Mouse (Mus musculus): ENCODE data around the gene Xrcc5. TPM values are rescaled to one million over a fixed set of nuclear protein-coding genes. Genes with fewer than 3 reads are reported as not detected.

Xrcc5 gene
- total RNA-seq (2015; ENCODE audit: low replicate concordance) (2.1 and 7.9 TPM in 2 replicates), total RNA-seq (2017; ENCODE audit: low replicate concordance) (3.1 and 5.9 TPM in 2 replicates)

DNA sequence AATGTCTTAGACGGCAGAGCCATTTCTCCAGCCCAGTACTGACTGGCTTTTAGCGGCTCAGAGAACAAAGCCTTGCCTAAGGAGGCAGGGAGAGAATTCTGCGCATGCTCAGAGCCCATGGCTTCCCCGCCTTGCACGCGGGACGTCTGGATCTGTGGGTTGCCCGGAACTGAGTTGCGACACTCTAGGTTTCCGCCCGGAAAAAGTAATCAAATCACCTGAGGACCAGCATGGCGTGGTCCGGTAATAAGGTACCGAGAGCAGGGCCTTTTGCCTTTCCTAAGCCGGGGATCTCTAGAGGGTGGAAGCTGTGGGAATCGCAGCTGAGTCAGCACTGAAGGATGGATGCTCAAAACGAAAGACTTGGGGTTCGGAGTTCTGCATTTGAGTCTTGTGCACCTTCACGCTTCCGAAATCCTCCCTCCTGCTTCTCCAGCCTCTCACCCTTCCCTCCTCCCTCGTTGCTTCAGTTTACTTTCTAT, at the start of gene Xrcc5:
Gene Xrcc5, plus strand, starts transcription at position 105 of the 482 bp plus-strand sequence.
- peak; percentile 94 for ATAC-seq (replicated peaks; ENCODE audit: low FRiP score, poor library complexity, severe bottlenecking)

DNA sequence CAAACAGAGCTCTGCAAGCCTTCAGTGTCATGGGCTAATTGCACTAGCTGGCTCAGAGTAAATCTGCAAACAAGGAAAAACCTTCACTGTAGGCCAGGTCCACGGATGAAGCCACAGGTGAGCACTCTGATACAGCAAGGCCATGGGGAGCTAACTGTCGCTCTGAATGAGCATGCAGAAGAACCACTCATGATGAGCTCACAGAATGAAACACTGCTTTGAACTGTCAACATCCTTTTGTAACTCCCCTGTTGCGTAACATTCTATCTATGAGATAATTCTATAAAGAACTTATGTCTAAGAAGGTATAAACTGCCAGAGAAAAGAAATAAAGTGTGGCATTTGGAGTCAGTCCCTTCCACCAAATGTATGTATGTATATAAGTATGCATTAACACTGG, 44.1 kb upstream of the Xrcc5 start:
- no peak for ATAC-seq (replicated peaks; ENCODE audit: low FRiP score, poor library complexity, severe bottlenecking)

DNA sequence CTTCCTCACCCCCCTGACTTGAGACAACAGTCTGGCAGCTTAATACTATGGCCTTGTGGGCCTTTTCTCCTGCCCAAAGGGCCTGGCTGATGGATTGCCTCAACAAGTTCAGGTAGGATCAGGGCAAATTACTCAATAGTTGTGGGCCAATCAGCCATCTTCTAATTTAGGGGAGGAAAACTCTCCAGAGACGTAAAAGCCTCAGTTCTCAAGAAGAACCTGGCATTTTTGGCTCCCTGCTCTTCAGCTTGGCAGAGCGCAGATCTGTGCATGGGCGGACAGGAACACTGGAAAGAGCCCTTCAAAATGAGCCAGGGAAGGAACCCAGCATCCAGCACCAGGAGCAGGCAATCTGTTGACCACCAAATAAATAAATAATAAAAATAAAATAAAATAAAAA, 29.1 kb upstream of the Xrcc5 start:
- ATAC-seq (replicated peaks; ENCODE audit: low FRiP score, poor library complexity, severe bottlenecking): no peak

DNA sequence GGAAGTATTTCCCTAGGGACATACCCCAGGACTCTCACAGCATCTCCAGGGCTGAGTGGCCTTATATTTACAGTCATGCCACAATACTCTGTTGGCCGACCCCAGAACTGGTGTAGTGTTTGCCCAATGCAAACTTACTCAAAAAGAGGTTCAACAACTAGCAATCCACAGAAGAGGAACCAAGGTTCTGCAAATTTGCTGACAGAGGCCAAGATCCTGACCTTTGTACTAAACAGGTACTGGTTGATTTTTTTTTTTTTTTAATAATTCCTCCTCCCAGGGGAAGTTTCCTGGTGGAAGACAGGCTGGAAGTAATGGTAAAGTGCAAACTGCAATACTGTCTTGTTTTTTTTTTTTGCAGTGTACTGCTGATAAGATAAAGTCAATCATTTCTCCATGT, 24.6 kb upstream of the Xrcc5 start:
- no peak for ATAC-seq (replicated peaks; ENCODE audit: low FRiP score, poor library complexity, severe bottlenecking)

DNA sequence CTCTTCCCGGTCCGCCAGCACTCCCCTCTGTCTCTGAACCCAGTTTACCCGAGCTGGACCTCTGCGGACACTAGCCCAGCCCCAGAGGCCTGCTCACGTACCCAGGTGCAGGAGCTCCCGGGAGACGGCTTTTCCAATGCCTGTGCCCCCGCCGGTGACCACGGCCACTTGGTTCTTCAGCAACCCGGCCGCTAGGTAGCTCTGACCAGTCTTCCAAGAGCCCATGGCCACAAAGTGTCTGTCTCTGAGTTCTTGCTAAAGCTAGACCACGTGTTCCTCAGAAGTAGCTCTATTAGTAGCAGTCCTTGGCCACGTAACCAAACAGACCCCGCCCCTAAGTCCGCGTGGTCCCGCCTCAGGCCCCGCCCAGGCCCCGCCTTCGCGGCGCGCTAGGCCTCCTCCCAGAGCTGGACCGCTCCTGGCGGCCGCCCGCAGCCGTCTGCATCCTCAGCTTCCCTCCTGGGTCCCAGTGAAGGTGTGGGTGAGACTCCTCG, 23.2 kb upstream of the Xrcc5 start, which contains the start of the genes Pecr and Tmem169:
Gene Pecr, minus strand, starts transcription at position 323 of the 494 bp plus-strand sequence.
Gene Tmem169, plus strand, starts transcription at position 378 of the 494 bp plus-strand sequence.
- peak; percentile 100 for ATAC-seq (replicated peaks; ENCODE audit: low FRiP score, poor library complexity, severe bottlenecking)

DNA sequence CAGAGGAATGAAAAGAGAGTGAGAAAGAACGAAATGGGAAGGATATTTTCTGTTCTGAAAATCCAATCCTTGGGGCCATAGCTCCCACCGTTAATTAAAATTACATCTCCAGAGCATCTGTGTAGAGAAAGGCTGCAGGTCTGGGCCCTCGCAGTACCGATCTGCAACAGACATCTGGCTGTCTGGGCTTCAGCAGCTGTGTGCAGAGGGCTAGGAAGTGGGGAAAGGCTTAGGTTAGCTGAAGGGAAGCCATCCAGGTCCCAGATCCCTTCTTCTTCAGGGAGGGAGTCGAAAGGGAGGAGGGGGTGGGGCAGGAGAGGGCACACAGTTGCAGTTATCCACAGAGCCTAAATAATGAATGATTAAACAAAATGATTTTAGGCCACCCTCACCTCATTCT, 22.7 kb upstream of the Xrcc5 start:
- ATAC-seq (replicated peaks; ENCODE audit: low FRiP score, poor library complexity, severe bottlenecking): no peak

DNA sequence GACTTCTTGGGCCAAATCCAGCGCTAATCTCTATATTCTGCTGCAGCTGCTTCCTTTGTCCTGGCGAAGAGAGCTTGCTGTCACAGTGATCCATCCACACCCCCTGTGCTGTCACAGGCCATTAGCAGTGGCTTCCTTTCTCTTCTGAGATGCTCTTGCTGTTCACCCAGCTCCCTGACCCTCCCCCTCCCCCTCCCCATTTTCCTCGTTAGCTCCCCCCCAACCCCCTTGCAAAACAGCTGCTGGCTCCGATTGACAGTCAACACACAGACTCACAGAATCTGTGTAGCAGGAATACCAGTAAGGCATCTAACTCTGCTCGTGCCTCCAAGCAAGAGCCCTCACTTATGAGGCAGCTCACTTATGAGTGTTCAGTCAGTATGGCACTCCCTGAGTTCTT, 20.3 kb upstream of the Xrcc5 start:
- ATAC-seq (replicated peaks; ENCODE audit: low FRiP score, poor library complexity, severe bottlenecking): no peak

DNA sequence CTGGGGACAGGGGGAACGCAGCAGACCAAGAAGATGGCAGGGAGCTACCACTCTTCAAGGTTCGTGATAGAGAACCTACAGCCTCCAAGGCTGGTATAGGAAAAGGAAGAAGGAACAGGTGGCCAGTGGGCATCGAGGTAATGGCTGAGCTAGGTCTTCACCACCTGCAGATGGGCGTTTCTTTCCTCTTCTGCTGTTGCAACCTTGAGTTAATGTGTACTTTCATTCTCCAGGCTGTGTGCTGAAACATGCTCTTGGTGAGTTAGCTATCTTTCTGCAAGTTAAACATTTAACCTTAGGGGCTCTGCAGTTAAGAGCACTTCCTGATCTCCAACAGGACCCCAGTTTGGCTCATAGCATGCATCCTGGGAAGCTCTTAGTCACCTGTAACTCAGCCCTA, 19.3 kb upstream of the Xrcc5 start:
- no peak for ATAC-seq (replicated peaks; ENCODE audit: low FRiP score, poor library complexity, severe bottlenecking)

DNA sequence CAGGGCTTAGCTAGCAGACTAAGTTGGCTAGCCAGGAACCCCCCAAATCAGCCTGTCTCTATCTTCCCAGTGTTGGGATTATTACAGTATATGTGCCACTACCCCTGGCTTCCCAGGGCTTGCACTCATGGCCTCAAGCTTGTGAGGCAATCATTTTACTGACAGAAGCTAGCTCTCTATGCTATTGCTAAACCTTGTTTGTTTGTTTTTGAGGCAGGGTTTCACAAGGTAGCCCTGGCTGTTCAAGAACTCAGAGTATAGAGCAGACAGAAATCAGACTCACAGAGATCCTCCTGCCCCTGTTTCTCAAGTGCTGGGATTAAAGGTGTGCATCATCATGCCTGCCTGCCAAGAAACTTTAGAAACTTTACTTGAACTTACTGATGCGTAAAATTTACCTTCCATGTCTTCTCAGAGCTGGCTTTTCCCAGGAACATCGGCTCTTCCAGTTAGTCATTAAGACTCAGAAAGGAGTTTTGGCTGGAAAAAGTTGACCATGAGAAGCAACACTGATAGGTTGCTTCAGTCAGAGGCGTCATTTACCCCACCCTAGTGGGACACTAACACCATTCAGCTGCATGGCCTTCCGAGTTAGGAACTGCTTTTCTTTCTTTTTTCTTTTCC, 18.6 kb upstream of the Xrcc5 start:
- no peak for ATAC-seq (replicated peaks; ENCODE audit: low FRiP score, poor library complexity, severe bottlenecking)

DNA sequence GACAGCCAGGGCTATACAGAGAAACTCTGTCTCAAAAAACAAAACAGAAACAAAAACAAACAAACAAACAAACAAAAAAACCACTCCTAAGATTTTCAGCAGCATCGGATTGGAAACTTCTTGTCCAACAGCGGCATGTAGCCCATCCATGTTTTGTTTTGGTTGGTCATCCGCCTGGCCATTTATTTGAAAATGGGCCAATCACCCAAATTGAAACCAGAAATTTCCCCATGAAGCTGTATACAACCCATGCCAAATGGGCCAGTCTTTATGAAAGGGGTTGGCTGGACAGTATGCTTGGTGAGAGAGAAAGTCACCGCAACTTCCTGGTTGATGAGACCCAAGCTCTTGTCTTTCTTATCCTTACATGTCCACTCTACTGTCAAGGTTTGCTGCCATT, 16.3 kb upstream of the Xrcc5 start:
- ATAC-seq (replicated peaks; ENCODE audit: low FRiP score, poor library complexity, severe bottlenecking): no peak

DNA sequence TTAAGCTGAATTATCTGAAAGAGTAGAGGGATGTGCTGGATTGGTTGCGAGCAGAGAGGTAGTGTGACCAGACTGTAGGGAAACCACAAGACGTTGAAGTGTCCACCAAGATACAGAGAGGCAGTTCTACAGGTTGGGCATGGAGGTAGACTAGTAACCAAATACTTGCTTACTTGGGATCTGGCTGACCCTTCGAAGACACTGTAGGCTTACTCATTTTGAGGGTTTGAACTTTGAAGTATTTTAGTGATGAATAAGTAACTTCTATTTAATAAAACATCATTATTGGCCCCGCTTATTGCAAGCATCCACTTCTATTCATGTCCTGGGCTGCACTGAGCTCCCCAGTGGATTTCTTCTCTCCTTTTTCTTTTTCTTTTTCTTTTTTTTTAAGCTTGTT, 15.8 kb upstream of the Xrcc5 start:
- no peak for ATAC-seq (replicated peaks; ENCODE audit: low FRiP score, poor library complexity, severe bottlenecking)

DNA sequence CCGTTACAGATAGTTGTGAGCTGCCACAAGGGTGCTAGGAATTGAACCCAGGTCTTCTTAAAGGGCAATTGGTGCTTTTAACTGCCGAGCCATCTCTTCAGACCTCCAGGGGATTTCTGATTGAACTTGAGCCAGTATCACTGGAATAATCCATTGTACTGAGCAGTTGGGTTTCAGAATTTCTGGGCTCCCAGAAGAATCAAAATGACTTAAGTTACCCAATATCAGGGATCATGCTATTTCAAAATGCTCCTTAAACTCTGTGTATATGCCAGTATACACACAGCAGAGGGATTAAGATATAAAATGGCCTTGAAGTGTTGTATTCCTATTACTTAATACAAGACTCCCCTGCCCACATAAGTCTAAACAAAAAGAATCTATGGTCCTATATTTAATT, 15.3 kb upstream of the Xrcc5 start:
- ATAC-seq (replicated peaks; ENCODE audit: low FRiP score, poor library complexity, severe bottlenecking): no peak

DNA sequence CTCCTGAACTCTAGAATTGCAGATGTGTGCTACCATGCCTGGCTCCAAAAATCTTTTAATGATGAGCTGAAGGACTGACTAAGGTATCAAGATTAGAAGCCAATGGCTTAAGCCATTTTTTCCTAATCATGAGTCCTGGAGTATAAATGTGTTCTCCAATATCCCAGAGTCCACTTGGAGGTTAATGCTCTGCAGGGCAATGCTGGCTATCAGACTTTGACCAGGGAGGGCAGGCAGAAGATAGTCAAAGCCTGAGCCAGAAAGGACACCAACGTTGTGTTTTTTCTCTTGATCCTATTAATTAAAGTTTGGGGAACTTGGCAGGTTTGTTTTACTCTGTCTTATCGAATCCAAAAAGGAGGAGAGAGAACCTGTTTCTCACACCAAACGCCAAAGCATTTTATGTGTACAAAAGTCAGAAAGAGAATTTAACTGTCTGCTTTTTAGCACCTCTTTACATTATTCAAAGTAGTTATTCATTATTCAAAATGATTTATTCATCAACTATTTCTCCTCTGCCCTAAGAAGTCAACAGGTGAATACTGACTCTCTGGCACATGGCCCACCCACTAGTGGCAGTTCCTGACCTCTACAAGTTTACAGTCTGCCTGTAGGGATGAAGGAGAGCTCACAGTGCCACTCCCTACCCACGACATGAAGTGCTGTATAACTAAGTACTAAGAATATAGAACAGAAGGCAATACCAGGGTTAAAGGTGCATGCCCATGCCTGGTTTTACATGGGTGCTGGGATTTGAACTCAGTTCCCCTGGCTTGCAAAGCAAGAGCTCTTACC, 13.2 kb upstream of the Xrcc5 start:
- no peak for ATAC-seq (replicated peaks; ENCODE audit: low FRiP score, poor library complexity, severe bottlenecking)

DNA sequence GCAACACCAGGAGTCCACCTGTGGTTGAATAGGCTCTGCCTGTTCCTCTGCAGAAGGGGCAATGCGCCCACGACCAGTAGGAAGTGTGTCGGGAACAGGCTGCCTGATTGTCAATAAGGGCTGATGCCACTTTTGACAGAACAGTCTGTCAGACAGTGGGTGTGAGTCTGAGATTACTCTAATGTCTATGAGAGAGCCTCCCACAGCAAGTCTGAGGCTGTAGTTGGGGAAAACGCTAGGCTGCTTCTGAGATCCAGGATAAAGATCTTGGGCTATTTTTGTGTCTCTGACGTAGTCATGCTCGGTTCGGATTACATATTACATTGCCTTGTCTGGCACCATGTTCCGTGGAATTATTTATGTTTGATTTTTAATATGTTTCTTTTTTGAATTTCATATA, 11.5 kb upstream of the Xrcc5 start:
- no peak for ATAC-seq (replicated peaks; ENCODE audit: low FRiP score, poor library complexity, severe bottlenecking)

DNA sequence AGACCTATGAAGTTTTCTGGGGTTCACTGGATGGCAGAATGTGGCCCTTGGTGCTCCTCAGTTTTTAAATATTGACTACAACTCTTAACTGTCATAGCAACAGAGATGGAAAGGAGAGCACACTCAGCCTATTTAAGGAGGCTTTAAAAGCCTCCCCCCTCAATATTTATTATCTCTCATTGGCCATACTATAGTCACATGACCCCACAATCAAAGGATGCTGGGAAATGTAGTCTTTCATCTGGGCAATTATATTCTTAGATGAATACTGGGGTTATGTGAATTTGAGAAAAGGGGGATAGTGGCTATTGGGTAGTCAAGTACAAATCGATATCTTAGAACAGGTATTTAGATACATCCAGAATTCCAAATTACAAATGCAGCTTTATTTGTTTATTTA, 5.4 kb upstream of the Xrcc5 start:
- no peak for ATAC-seq (replicated peaks; ENCODE audit: low FRiP score, poor library complexity, severe bottlenecking)

DNA sequence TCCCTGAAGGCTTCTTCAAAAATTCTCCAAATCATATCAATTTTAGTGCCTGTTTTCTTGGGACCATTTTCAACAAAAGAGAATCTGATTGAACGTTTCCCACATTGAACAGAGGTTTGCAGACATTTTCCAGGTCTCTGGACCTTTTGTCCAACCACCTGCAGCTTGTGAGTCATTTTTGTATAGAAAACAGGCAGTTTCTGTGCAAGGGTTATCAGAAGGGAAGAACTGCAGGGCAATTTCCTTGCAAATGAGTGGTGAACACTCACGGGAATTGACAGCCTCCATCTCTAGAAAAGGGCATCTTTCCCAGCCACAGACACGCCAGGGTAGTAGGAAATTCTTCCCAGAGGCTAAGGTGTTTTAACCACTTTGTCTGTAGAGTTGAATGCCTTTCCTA, 980 bp upstream of the Xrcc5 start:
- no peak for ATAC-seq (replicated peaks; ENCODE audit: low FRiP score, poor library complexity, severe bottlenecking)

DNA sequence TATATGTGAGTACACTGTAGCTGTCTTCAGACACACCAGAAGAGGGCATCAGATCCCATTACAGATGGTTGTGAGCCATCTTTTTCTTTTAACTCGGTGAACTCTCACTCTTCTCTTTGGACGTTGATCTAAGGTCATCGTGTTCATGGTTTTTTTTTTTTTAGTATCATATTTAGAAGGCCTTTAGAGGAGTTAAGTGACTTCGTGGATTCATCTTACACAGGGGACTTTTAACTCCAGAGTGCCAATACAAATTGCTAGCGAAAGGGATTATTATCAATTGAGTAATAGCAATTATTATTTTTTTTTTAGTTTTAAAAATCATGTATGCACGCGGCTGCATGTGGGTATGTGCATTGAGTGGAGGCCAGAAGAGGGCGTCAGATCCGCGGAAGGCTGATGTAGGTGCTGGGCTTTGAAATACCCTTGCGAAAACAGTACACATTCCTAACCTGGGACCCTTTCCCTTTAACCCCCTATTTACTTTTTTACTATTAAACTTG, 491 bp upstream of the Xrcc5 start:
- ATAC-seq (replicated peaks; ENCODE audit: low FRiP score, poor library complexity, severe bottlenecking): peak; percentile 44; the same call in 1 of the 2 replicates

DNA sequence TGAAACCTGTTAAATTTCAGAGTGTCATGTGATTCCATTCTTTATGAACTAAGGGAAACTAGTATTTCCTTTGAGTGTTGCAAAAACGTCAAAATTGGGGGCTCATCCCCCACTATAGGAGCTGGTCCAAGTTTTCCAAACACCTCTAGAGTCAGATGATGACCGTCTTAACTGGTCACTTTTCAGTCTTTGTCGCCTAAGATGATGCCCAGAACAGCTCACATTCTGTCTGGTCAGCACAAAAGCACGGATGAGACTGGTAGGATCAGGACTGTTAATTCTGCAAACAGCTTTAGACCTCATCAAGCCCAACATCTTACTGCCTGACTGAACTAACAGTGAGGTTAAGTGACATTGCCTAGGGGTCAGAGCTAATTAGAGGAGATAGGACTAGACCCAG, 1.7 kb downstream of the Xrcc5 start:
- no peak for ATAC-seq (replicated peaks; ENCODE audit: low FRiP score, poor library complexity, severe bottlenecking)

DNA sequence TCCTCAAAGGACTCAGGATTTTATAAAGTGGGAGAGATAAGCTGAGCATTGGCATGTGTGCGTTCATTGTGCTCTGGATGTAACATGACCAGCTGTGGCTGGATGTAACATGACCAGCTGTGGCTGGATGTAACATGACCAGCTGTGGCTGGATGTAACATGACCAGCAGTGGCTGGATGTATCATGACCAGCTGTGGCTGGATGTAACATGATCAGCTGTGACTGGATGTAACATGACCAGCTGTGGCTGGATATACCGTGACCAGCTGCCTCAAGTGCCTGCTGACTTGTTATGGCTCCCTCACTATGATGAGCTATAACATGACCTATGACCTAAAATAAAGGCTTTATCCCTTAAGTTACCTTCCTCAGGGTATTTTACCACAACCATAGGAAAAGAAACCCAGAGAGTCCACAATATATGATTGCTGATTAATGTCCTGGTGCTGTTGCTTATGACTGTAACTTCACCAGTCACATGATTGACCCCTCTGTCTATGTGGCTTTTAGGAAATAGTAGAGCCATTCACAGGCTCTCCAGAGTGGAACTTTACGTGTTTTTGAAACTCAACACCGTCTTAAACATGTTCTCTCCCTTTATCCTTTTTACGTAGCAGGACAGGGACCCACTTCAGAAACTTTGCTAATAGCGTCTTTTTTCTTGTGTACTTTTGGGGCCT, 2.7 kb downstream of the Xrcc5 start:
- no peak for ATAC-seq (replicated peaks; ENCODE audit: low FRiP score, poor library complexity, severe bottlenecking)

DNA sequence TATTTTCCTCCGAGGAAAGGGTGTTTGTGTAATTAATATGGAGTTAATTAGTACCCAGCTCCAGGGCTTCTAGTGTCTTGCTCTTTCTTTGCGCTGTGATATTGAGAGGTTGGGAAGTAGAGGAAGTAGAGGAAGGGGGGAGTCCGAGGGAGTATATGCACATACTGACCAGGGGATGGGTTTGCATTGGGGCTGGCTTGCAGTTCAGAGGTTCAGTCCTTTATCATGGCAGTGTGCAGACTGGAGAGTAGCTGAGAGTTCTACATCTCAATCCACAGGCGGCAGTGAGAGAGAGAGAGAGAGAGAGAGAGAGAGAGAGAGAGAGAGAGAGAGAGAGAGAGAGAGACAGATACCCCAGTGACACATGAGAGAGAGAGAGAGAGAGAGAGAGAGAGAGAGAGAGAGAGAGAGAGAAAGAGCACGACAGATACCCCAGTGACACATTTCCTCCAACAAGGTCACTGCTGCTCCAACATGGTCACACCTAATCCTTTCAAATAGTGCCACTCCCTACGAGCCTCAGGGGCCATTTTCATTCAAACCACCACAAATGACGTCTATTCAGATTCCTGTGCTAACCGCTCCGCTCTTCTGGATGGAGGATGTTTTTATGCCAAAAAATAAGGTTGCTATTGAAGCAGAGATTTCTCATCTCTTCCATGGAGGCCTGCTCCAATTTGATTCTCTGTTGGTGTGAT, 5.6 kb downstream of the Xrcc5 start:
- ATAC-seq (replicated peaks; ENCODE audit: low FRiP score, poor library complexity, severe bottlenecking): no peak
